Mouse (Mus musculus) limb, embryonic 11.5 days (tissue): ENCODE results near the gene Ang2. TPM values are rescaled to one million over a fixed set of nuclear protein-coding genes. Genes with fewer than 3 reads are reported as not detected.

Experiments used
- ATAC-seq: fragments of 200-750 bp; cut with Nextera tagmentation; 2 replicates; pipeline ENCODE4 v1.8.0; 2017; ENCODE audit warnings: low read depth; ENCODE audit not compliant: insufficient number of reproducible peaks, low FRiP score, low TSS enrichment
- DNase-seq: peaks from one replicate; pipeline ENCODE4 v3.0.0-alpha.2; 2015; ENCODE audit warnings: low spot score
- H3K27ac ChIP-seq: fragments of 300-500 bp; sonication (generic); replicated peaks from 2 replicates; pipeline ENCODE4 v1.5.1; 2014; ENCODE audit warnings: low read depth, mild to moderate bottlenecking, low read length
- H3K27me3 ChIP-seq: fragments of 300-500 bp; sonication (generic); 2 replicates; pipeline ENCODE4 v1.6.1; 2014; ENCODE audit warnings: mild to moderate bottlenecking, low read length, mixed read lengths; ENCODE audit not compliant: control insufficient read depth, insufficient read depth
- H3K36me3 ChIP-seq: fragments of 300-500 bp; sonication (generic); 2 replicates; pipeline ENCODE4 v1.6.1; 2014; ENCODE audit warnings: mild to moderate bottlenecking, low read length, moderate library complexity, mixed read lengths; ENCODE audit not compliant: control insufficient read depth, insufficient read depth
- H3K4me1 ChIP-seq: fragments of 300-500 bp; sonication (generic); 2 replicates; pipeline ENCODE4 v1.6.1; 2014; ENCODE audit warnings: low read length, mixed read lengths; ENCODE audit not compliant: control insufficient read depth, insufficient read depth
- H3K4me2 ChIP-seq: fragments of 300-500 bp; sonication (generic); 2 replicates; pipeline ENCODE4 v1.6.1; 2014; ENCODE audit warnings: low read depth, mild to moderate bottlenecking, moderate library complexity; ENCODE audit not compliant: severe bottlenecking
- H3K4me3 ChIP-seq: fragments of 300-500 bp; sonication (generic); 2 replicates; pipeline ENCODE4 v1.5.1; 2014; ENCODE audit warnings: low read depth, low read length
- H3K9ac ChIP-seq: fragments of 300-500 bp; sonication (generic); 2 replicates; pipeline ENCODE4 v1.6.1; 2014; ENCODE audit warnings: mild to moderate bottlenecking, low read length
- H3K9me3 ChIP-seq: fragments of 300-500 bp; sonication (generic); 2 replicates; pipeline ENCODE4 v1.6.1; 2016; ENCODE audit warnings: low read length; ENCODE audit not compliant: control insufficient read depth
- WGBS: fragments of 180-500 bp; shearing (Covaris S2); extraction: QIAGEN DNeasy Blood & Tissue Kit; methylation state at CpG from one replicate; pipeline ENCODE4 v1.1.7; 2014; 5-methylcytosine and 5-hydroxymethylcytosine counted together
- polyA plus RNA-seq: library from polyadenylated mRNA; unstranded; fragments of >200 nt; fragmentation: Nextera tagmentation; extraction: Ambion mirVana; gene quantifications from 2 replicates; pipeline ENCODE4 v1.2.1, GENCODE M21; 2014

The Ang2 gene
- polyA plus RNA-seq, 1 experiment from 2014 or later: not detected

DNA sequence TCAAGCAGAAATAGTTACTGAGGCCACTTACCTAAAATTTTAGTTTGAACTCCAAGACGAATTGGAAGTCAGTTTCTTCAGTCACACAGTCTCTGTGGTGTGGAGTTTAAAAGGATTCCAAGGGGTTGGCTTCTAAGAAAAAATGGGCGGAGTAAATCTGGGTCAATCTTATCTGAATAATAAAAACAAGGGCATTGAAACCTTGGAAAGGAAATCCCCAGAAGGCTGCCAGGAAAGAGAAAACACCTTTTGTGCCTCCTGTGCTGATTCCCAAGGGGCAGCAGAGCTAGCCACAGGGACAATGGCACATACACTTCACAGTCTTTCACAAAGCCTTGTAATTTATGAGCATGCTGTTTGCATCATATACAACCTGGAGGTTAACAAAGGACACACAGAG lies 52.3 kb downstream of the Ang2 start, which contains the start of gene Rnase1:
Gene Rnase1 (minus strand): TSS at position 101 of the 400 bp plus-strand sequence.
- Histone ChIP-seq H3K27me3 (no peaks in the 10 kb centered on the region), H3K27ac (no peak within 1 kb of the TSS), H3K9ac (no peak within 1 kb of the TSS), H3K9me3 (no peaks in the 10 kb centered on the region), H3K4me1 (no peaks in the 10 kb centered on the region), H3K4me3 (no peak within 1 kb of the TSS), H3K4me2 (no peak within 1 kb of the TSS), H3K36me3 (no peaks in the 10 kb centered on the region)
- 68% methylated on average over 2 of the region's 2 CpGs for WGBS
- no peak for DNase-seq
- no peak for ATAC-seq

DNA sequence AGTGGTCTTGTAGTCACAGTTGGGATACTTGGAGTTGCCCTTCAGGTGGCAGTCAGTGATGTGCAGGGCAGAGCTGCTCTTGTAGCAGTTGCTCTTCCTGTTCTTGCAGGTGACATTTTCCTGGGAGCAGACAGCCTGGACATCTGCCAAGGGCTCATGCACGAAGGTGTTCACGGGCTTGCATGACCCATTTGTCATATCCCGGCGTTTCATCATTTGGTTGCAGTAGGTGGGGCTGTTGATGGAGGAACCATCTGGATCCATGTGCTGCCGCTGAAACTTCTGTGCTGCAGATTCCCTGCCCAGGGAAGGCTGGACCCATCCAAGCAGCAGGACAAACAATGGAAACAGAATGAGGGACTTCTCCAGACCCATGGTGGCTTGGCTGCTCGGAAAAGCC lies 53.4 kb downstream of the Ang2 start:
- Histone ChIP-seq H3K9ac (no peak overlapping the region), H3K4me1 (no peaks in the 10 kb centered on the region), H3K4me3 (no peak overlapping the region), H3K27me3 (no peaks in the 10 kb centered on the region), H3K36me3 (no peaks in the 10 kb centered on the region), H3K9me3 (no peaks in the 10 kb centered on the region), H3K27ac (no peak overlapping the region), H3K4me2 (no peak overlapping the region)
- DNase-seq (no peak), ATAC-seq (no peak)
- 84% methylated on average over 6 of the region's 6 CpGs for WGBS

Other genes starting within 250 kb of the Ang2 start
- gene Pnp2, start 243.2 kb downstream of the Ang2 start, polyA plus RNA-seq: 0.34 and 0.84 TPM in 2 replicates
- not detected in 2 replicates for gene Rnase10, start 191.4 kb downstream of the Ang2 start, polyA plus RNA-seq
- not detected in 2 replicates for gene Rnase9, start 157.3 kb downstream of the Ang2 start, polyA plus RNA-seq
- gene Rnase11, start 149.0 kb downstream of the Ang2 start, polyA plus RNA-seq: not detected in 2 replicates
- not detected in 2 replicates for gene Rnase12, start 141.5 kb downstream of the Ang2 start, polyA plus RNA-seq
- gene Olfr750, start 124.7 kb downstream of the Ang2 start, polyA plus RNA-seq: not detected in 2 replicates
- gene Rnase4, start 108.1 kb downstream of the Ang2 start, polyA plus RNA-seq: 7.1 and 8.8 TPM in 2 replicates
- gene Ang, start 108.0 kb downstream of the Ang2 start, polyA plus RNA-seq: 1.9 and 2.2 TPM in 2 replicates
- not detected in 2 replicates for gene Eddm3b, start 84.7 kb downstream of the Ang2 start, polyA plus RNA-seq
- gene Rnase6, start 75.2 kb downstream of the Ang2 start, polyA plus RNA-seq: 0.20 and 0.41 TPM in 2 replicates
- gene Rnase1, start 52.4 kb downstream of the Ang2 start, polyA plus RNA-seq: 0.20 TPM in 1 of 2 replicates, not detected in the other
- gene Rnase2b, start 36.9 kb downstream of the Ang2 start, polyA plus RNA-seq: not detected in 2 replicates
- gene Ear14, start 4.2 kb upstream of the Ang2 start, polyA plus RNA-seq: not detected in 2 replicates
- gene Rnase2a, start 57.0 kb upstream of the Ang2 start, polyA plus RNA-seq: not detected in 2 replicates
- gene Gm7247, start 162.6 kb upstream of the Ang2 start, polyA plus RNA-seq: not detected in 2 replicates
- not detected in 2 replicates for gene Vmn2r88, start 211.7 kb upstream of the Ang2 start, polyA plus RNA-seq